Mouse (Mus musculus) lung, postnatal 25 days (tissue): Measurements from ENCODE around the gene Slc22a23.
A peak's percentile ranks its signal among the peaks of the same experiment; 100 is the strongest.

Experiments
- DNase-seq: peaks from one replicate; pipeline ENCODE4 v3.0.0; 2022; ENCODE audit warnings: low spot score

The Slc22a23 gene

DNA sequence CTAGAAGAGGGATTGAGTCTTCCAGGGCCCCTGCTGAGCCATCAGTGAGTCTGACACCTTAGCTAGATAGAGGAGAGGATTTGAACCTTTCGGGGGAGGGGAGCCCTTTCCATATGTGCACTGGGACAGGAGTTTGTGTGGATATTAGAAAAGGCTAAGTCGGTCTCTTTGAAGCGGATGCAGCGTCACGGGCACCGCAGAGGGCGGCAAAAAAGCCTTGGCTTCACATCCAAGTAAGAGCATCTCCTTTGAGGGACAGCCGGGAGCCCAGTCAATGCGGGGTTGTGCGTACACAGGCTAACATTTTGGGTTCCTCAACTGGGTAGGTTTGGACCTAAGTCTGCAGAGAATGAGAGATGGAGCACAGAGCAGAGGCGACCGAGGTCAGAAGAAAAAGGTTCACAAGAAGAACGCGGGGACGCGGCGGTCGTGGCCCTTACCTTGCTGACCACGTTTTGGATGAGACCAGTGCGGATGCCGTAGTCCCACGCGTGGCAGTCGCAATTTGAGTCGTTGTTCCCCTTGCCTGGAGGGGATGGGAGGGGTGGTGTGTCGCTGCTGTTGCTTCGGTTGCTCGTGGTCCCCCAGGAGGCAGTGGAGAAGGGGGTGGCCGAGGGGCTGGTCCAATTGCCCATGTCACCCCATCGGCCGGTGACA is 1.1 kb downstream of the Slc22a23 start:
- DNase-seq, result no peak

DNA sequence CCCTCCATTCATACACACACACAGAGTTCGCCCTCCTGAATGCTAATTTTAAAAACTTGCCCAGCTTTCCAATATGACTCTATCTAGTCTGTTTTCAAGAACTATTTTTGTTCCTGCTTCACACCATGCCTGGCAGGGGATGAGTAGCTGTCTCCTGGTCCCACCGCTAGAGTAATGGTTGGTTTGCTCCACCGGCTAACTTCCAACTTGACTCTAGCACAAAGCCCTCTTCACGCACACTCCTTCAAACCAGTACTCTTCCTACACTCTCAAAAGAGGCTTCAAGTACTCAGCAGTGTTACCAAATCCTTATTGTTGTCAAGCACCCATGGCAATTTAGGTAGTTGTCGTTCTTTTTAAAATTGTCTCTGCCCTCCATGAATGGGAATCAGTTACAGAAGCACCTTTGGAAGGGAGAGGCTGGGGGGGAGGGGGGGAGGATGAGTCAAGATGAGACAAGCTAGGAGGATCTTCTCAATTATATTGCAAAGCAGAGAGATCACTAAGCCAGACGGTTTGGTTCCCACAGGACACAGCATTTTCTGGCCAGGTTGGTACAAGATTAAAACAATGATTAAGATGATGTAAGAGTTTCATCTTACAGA is 2.6 kb downstream of the Slc22a23 start:
- peak; percentile 32 for DNase-seq

GRCm38 (mm10) chr13:34336895-34337294 is 8.1 kb downstream of the Slc22a23 start:
- no peak for DNase-seq

DNA sequence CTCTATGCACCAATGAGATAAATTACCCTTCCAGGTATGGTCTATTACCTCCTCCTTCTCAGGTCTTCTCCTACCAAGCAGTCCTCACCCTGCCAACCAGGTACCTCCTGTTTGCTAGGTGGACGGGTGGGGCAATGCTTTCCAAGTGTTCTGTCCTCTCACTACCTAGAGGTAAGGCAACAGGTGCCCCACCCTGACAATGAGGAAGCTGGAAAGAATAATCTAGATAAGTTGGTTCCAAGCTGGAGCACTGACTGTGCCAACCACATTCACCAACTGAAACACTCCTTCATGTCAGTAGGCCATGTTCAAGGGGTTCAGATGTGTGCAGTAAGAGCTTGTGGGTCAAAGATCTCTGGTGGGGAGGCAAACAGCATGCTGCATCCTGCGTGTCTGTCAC is 10.1 kb downstream of the Slc22a23 start:
- no peak for DNase-seq

GRCm38 (mm10) chr13:34332762-34333161 is 12.2 kb downstream of the Slc22a23 start:
- DNase-seq, result peak; percentile 44

DNA sequence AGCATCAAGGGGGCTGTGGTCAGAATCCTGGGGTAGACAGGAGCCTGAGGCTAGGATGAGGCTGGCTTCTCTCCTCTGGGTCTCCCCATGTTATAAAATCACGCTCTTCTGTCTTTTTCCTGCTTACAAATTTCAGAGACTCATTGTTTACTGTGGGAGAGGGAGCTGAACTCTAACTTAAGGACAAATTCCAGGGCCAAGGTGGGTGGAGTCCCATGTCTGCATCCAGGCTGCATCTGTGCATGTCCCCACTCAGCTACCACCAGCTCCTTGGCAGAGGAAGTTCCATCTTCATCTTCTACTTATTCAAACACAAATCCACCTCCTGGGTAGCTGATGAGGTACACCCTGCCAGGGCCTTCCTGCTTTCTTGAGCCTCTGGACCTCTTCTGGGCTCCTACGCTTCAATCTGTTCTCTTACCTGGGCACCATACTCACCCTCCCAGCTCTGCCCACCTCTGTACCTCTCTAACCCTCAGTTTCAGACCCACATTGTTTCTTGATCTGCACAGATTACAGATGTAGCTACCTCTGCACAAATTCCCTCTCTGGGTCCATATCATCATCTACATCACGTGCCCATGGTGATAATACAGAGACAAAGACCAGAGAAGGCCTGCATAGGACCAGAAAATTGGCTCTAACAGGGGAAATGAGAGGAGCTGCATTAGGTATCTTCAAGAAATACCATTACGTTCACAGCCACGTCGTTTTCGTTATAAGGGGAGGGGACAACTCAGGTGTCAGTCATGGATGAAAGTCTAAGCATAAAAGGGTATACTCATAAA is 13.4 kb downstream of the Slc22a23 start:
- no peak for DNase-seq

DNA sequence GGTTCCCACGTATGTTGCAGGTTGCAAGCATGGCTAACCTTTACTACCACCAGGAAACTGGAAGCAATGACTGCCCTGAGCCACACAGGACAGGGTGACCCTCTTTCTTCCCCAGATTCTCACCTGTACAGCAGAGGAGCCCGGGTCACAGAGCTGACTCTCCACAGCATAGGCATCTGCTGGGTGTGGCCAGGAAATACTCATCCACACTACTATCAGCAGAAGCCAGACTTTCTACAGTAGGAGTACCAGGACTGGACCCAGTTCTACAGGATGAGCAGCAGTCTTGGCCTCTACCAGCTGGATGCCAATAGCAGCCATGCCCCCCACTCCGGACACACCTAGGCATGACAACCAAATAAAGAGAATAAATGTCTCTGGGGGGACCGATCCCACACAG is 15.4 kb downstream of the Slc22a23 start:
- DNase-seq, result no peak

DNA sequence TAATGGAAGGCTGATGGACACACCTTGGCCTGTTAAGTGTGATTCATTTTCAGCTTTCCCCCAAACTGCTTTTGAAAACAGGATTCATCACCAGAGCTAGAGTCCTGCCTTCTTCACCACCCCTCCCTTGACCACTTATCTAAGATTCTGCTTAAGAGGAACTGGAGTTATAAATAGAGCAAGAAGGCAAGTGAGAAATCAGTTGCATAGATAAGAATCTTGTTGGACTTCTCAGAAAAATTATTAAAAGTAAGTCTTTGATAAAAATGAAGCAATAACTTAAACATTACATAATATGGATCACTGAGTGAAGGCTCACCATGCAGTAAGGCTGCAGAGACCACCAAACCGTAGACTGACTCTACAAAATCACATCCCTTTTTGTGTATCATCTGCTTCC is 18.0 kb downstream of the Slc22a23 start:
- DNase-seq, result no peak

DNA sequence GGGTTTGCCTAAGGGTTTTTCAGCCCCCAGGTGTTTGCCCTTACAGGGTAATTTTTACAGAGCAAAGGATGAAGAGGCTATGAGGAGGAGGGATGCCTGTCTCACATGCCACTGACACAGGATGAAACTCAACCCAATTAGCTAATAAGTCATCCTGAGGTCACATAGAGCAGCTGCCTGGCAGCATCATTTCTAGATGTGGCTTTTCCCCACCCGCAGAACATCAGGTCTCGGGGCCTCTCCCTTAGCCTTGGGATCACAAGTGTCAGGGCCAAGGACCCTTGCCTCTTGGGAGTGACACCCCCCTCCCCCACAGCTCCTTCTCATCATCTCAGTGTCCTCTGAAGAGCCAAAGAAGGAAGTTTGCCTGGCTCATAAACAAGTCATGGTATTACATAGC is 21.6 kb downstream of the Slc22a23 start:
- no peak for DNase-seq

DNA sequence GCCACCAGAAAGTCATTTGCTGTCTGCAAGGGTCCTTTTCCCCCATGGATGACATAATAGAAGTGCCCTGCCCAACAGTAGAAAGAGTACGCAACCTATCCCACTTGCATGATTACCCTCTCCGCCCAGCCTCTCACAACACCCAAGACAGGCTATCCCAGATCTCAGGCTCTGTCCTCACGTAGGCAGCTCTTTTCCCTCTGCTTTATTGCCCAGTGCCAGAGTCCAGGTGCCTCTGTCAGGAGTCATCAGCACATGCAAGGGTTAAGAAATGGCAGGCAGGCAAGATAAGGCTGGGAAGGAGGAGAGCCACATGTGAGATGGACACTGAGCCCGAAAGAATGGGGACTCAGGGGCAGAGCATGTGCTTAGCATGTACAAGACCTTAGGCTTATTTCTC is 24.5 kb downstream of the Slc22a23 start:
- DNase-seq, result no peak

- DNase-seq, result no peak
Observed at GRCm38 (mm10) chr13:34317051-34317450, 27.9 kb downstream of the Slc22a23 start.

- no peak for DNase-seq
Observed at GRCm38 (mm10) chr13:34316511-34316910, 28.5 kb downstream of the Slc22a23 start.

GRCm38 (mm10) chr13:34313033-34313491 is 31.9 kb downstream of the Slc22a23 start:
- no peak for DNase-seq

DNA sequence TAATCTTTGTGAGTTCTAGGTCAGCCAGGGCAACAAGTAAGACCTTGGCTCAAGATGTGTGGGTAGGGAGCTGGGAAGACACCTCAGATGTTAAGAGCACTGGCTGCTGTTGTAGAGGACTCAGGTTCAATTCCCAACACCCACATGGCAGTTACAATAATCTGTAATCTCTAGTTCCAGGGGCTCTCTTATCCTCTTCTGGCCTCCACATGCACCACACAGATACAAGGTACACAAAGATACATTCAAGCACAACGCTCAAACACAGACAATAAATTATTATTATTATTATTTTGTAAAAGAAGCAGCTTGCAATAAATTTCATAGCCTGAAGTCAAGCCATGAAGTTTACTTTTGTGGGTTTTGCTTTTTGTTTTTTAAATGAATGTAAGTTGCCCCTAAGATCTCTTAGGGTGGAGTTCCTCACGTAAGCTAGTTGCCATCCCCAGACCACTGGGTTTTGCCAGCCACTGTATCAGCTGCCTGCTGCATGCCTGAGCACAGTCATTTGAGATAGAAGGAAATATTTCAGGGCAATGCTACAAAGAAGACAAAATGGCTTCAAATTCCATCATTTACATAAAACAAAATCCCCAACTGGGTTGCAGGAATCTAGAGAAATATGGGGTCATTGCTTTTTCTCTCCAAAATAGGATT is 32.5 kb downstream of the Slc22a23 start:
- DNase-seq, result no peak

DNA sequence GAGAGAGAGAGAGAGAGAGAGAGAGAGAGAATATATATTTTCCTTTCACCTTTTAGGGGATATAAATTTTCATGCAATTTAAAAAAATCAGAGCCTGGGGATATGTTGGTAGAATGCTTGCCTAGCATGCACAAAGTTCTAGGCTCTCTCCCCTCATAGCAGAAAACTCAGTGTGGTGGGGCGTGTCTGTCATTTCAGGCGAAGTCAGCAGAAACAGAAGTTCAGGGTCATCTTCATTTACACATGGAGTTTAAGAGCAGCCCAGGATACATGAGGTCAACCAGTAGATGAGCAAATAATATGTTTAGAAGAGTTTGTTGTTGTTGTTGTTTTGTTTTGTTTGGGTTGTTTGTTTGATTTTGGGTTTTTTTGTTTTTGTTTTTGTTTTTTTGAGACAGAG is 33.4 kb downstream of the Slc22a23 start:
- DNase-seq, result no peak

GRCm38 (mm10) chr13:34308604-34308927 is 36.4 kb downstream of the Slc22a23 start:
- no peak for DNase-seq

DNA sequence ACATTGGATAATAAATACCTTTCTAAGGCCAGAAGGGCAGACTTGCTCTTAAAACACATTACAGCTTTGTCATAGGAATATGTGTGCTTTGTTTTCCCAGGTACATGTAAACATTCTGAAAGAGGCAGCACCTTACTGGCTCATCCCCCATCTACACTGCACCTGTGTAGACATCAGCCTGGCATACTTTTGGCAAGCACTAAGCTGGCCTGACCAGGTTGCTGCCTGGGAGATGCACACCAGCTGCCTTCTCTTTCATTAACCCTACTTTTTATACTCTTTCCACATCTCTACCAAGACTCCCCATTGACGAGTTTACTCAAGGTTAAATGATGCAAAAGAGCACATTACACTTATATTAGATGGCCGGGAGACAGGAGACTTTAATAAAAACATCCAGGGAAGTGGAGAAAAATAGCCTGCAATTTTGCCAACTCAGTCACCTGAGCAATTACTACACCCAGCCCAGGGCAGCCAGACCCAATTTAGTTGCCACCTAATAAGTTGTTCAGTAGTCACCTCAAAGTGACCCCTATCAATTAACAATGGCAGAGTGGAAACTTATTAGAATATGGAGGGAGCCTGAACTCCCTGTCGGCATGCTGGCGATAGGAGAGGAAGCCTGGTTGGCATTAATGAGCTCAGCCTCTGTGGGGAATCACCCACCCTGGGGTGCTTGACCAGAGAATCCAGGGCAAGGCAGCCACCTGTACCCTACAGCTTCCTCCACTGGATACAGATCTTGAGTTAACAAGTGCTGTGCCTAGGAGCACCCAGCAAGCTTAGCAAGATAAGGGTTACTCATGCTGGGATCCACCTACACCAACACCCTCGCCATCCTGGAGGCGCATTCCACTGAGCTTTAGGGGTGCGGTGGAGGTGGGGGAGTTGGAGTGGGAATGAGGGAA is 37.0 kb downstream of the Slc22a23 start:
- no peak for DNase-seq

DNA sequence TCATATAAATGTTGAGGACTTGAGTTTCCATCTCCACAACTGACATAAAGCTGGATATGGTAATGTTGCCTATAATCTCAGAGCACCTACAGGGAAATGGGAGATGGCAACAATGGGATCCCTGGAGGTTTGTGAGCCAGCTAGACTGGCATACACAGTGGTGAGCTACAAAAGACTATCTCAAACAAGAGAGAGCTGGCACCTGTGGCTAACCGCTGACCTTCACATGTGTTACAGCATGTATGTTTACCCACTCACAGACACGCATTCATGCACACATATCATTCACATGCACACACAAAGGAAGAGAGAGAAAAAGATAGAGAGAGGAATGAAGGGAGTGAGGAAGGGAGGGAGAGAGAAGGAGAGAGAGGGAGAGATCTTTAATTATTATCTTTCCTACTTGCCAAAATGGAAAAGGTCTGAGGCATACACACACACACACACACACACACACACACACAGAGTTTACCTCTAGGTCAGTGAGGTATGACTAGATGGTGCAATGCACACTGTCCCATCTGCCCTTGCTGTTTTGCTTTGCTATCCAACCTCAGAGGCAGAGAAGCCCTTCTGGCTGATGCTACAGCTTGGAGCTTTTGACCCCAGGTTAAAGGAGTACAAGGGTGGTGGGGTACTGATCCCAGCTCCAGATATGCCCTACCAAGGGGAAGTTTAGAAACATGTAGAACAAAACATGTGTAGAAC is 38.9 kb downstream of the Slc22a23 start:
- no peak for DNase-seq

- no peak for DNase-seq
Observed at GRCm38 (mm10) chr13:34304896-34305295, 40.1 kb downstream of the Slc22a23 start.

DNA sequence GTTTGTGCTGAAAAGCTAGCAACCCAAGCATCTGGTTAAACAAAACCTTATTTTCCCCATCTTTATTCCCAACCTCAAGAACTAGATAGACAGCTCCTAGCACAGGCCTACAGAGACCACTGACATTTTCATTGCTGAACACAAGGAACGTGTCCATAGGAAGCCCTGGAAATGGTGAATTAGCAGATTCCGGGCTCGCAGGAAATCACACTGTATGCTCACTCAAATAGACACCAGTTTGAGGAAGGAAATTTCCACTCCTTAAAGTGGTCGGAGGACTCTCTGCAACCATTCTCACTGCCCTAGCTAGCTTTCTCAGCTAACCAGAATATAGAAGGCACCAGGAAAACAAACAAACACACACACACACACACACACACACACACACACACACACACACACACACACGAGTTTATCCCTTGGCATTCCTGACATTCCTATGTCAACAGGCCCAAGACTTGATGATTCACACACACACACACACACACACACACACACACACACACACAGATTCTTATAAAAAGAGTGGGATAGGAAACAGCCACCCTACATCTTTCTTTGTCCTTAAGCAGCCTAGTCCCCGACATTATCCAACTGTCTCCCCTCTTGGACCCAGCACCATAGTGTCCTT is 41.5 kb downstream of the Slc22a23 start:
- no peak for DNase-seq

- DNase-seq, result no peak
Observed at GRCm38 (mm10) chr13:34301585-34301984, 43.4 kb downstream of the Slc22a23 start.
